8 mouse cellular contexts compared by ENCODE assay signal in genomic region chr8:95825162-95825561, GRCm38 (mm10). TPM values are rescaled to one million over a fixed set of nuclear protein-coding genes. Genes with fewer than 3 reads are reported as not detected.
DNase-seq lines count a peak whose midpoint lies in the region; ATAC-seq and TF ChIP-seq lines count a peak whose summit lies in the region.
"Not testable (repeated sequence)": the region's sequence is repeated elsewhere in the genome, so short reads cannot be mapped to it uniquely, and the experiment has no call there.

TSS of gene Sap18b (plus strand) at chr8:95825346.

- not testable (repeated sequence) for H3K79me2 ChIP-seq in liver, adult 2 months (ENCODE audit: control insufficient read depth, insufficient read depth, low read length)

- TF ChIP-seq POLR2A in liver, adult 2 months (IDR thresholded peaks at IDR 0.05; ENCODE audit: extremely low read depth, insufficient read depth, low read length) = not testable (repeated sequence)

- not testable (repeated sequence) for TF ChIP-seq EP300 in stomach, postnatal 0 days (optimal IDR thresholded peaks at IDR 0.05)

- H3K27me3 ChIP-seq in hindbrain, embryonic 10.5 days (ENCODE audit: insufficient read depth, poor library complexity, severe bottlenecking); liver, adult 2 months (ENCODE audit: control insufficient read depth, insufficient read depth, low read length); midbrain, embryonic 12.5 days; stomach, postnatal 0 days (ENCODE audit: control insufficient read depth, insufficient read depth, low read length): not testable (repeated sequence)

- not testable (repeated sequence) for H3K36me3 ChIP-seq in hindbrain, embryonic 10.5 days; liver, adult 2 months (ENCODE audit: control insufficient read depth, insufficient read depth, low read length); midbrain, embryonic 12.5 days; stomach, postnatal 0 days (ENCODE audit: control insufficient read depth, insufficient read depth, low read length)

- not testable (repeated sequence) for DNase-seq in adrenal gland, adult 8-10 months; gastrocnemius, postnatal 4 days (ENCODE audit: low spot score in 2 of 2); hindbrain, embryonic 10.5 days (ENCODE audit: low spot score); layer of hippocampus, adult 2 months (ENCODE audit: low spot score in 2 of 2); liver, adult 2 months (ENCODE audit: extremely low read depth, low read depth, low spot score); stomach, postnatal 0 days (ENCODE audit: low spot score)

- H3K9me3 ChIP-seq in hindbrain, embryonic 10.5 days; midbrain, embryonic 12.5 days; stomach, postnatal 0 days (ENCODE audit: control insufficient read depth, low read length): not testable (repeated sequence)

- 51% methylated on average over 25 of the region's 25 CpGs for WGBS in hindbrain, embryonic 10.5 days
- 76% methylated on average over 25 of the region's 25 CpGs for WGBS in liver, adult 2 months
- 66% methylated on average over 25 of the region's 25 CpGs for WGBS in midbrain, embryonic 12.5 days
- 59% methylated on average over 25 of the region's 25 CpGs for WGBS in stomach, postnatal 0 days

- TF ChIP-seq CTCF in layer of hippocampus, adult 2 months (conservative IDR thresholded peaks at IDR 0.05); liver, adult 2 months (IDR thresholded peaks at IDR 0.05; ENCODE audit: low read depth, low read length); stomach, postnatal 0 days (IDR thresholded peaks at IDR 0.05; ENCODE audit: low read depth): not testable (repeated sequence)

- not testable (repeated sequence) for H3K4me1 ChIP-seq in hindbrain, embryonic 10.5 days (replicated peaks); liver, adult 2 months (ENCODE audit: control insufficient read depth, insufficient read depth, low read length); midbrain, embryonic 12.5 days; stomach, postnatal 0 days (replicated peaks; ENCODE audit: control insufficient read depth, insufficient read depth)

- H3K27ac ChIP-seq in hindbrain, embryonic 10.5 days; layer of hippocampus, adult 2 months; liver, adult 2 months (replicated peaks; ENCODE audit: insufficient read depth, low read depth, low read length); midbrain, embryonic 12.5 days (replicated peaks); stomach, postnatal 0 days (replicated peaks): not testable (repeated sequence)

- peak; percentile 95 for ATAC-seq in erythroblast, adult 5-6 weeks (replicated peaks; ENCODE audit: low FRiP score, poor library complexity, severe bottlenecking)
- not testable (repeated sequence) for ATAC-seq in midbrain, embryonic 12.5 days (ENCODE audit: low FRiP score, low read depth); stomach, postnatal 0 days (ENCODE audit: low FRiP score, low TSS enrichment)

- H3K4me3 ChIP-seq in hindbrain, embryonic 10.5 days; layer of hippocampus, adult 2 months; liver, adult 2 months (ENCODE audit: insufficient read depth, low read depth, low read length); midbrain, embryonic 12.5 days; stomach, postnatal 0 days (ENCODE audit: low read depth, low read length): not testable (repeated sequence)

- not testable (repeated sequence) for H3K4me2 ChIP-seq in midbrain, embryonic 12.5 days (replicated peaks); stomach, postnatal 0 days (replicated peaks; ENCODE audit: low read depth)

- H3K9ac ChIP-seq in liver, adult 2 months (ENCODE audit: low read depth, low read length); midbrain, embryonic 12.5 days (replicated peaks); stomach, postnatal 0 days (ENCODE audit: low read length): not testable (repeated sequence)

RNA-seq across cellular contexts. Expression of gene Sap18b, which starts in this region (rescaled TPM):
- 100 to 1,000 TPM in 2 of 4 experiments, 10 to 100 TPM in 2; 70.8 to 216 (median 120) TPM for total RNA-seq in adrenal gland, adult 8-10 months (2022)
- 33.6 and 37.1 TPM in 2 replicates for total RNA-seq in erythroblast, adult 5-6 weeks (2015; ENCODE audit: low replicate concordance)
- 40.6 and 56.8 TPM in 2 replicates for total RNA-seq in erythroblast, adult 5-6 weeks (2017; ENCODE audit: low replicate concordance)
- 100 to 1,000 TPM; 110 to 115 TPM for total RNA-seq in gastrocnemius, postnatal 4 days (2021)
- polyA plus RNA-seq in hindbrain, embryonic 10.5 days (2016; fragmentation: Nextera tagmentation; extraction: Ambion mirVana) = 387 and 390 TPM in 2 replicates
- total RNA-seq in layer of hippocampus, adult 2 months (2021) = 100 to 1,000 TPM; 123 to 140 TPM
- total RNA-seq in liver, adult 2 months (2014; rRNA removed) = 61.1 and 66.8 TPM in 2 replicates
- 30.7 and 39.5 TPM in 2 replicates for polyA plus RNA-seq in liver, adult 2 months (2012; rRNA removed)
- polyA plus RNA-seq in midbrain, embryonic 12.5 days (2016; fragmentation: Nextera tagmentation; extraction: Ambion mirVana) = 330 TPM in 2 replicates
- 308 and 333 TPM in 2 replicates for polyA plus RNA-seq in stomach, postnatal 0 days (2015; fragmentation: Nextera tagmentation; extraction: Ambion mirVana)
